Mouse (Mus musculus) bone marrow macrophage, adult 2 months (primary cell): Measurements from ENCODE around the gene Btbd6.

Experiments used
- CTCF ChIP-seq: IDR thresholded peaks from 2 replicates; pipeline ENCODE4 v1.5.1; 2012; ENCODE audit warnings: low read depth, mild to moderate bottlenecking, low read length, moderate library complexity
- POLR2A ChIP-seq: IDR thresholded peaks from 2 replicates; pipeline ENCODE4 v1.6.1; 2012; ENCODE audit warnings: mild to moderate bottlenecking, low read depth, low read length, borderline replicate concordance

GRCm38 (mm10) chr12:113018763-113019162 is 42.5 kb downstream of the Btbd6 start:
- no peak for TF ChIP-seq CTCF
- no peak for TF ChIP-seq POLR2A
